Mouse (Mus musculus) embryo, embryonic 9.5 days (tissue): ENCODE results near the gene Adprhl1.

ENCODE experiments used
- DNase-seq: peaks from one replicate; pipeline ENCODE4 v3.0.0-alpha.2; 2017; ENCODE audit errors: extremely low spot score

The Adprhl1 gene

GRCm38 (mm10) chr8:13229802-13230201, 24.2 kb downstream of the Adprhl1 start:
- no peak for DNase-seq

GRCm38 (mm10) chr8:13228923-13229610, 24.9 kb downstream of the Adprhl1 start:
- DNase-seq = no peak

GRCm38 (mm10) chr8:13227184-13227583, 26.8 kb downstream of the Adprhl1 start:
- DNase-seq = no peak

GRCm38 (mm10) chr8:13226288-13226687, 27.7 kb downstream of the Adprhl1 start:
- DNase-seq = peak; percentile 24

- no peak for DNase-seq
Measured at GRCm38 (mm10) chr8:13224426-13224825, 29.5 kb downstream of the Adprhl1 start.

GRCm38 (mm10) chr8:13218441-13218840, 35.5 kb downstream of the Adprhl1 start:
- no peak for DNase-seq

- no peak for DNase-seq
Measured at GRCm38 (mm10) chr8:13217986-13218385, 36.0 kb downstream of the Adprhl1 start.

- no peak for DNase-seq
Measured at GRCm38 (mm10) chr8:13217093-13217492, 36.9 kb downstream of the Adprhl1 start.

- DNase-seq = no peak
Measured at GRCm38 (mm10) chr8:13216386-13216785, 37.6 kb downstream of the Adprhl1 start.

GRCm38 (mm10) chr8:13213479-13214268, 40.3 kb downstream of the Adprhl1 start:
- peak; percentile 83 for DNase-seq

GRCm38 (mm10) chr8:13209770-13210169, 44.2 kb downstream of the Adprhl1 start:
- no peak for DNase-seq

GRCm38 (mm10) chr8:13208627-13209355, 45.2 kb downstream of the Adprhl1 start:
- no peak for DNase-seq

GRCm38 (mm10) chr8:13206290-13206689, 47.7 kb downstream of the Adprhl1 start:
- no peak for DNase-seq

- no peak for DNase-seq
Measured at GRCm38 (mm10) chr8:13205311-13205710, 48.7 kb downstream of the Adprhl1 start.

- DNase-seq = no peak
Measured at GRCm38 (mm10) chr8:13204371-13205140, 49.4 kb downstream of the Adprhl1 start.

GRCm38 (mm10) chr8:13203472-13203871, 50.5 kb downstream of the Adprhl1 start:
- DNase-seq = no peak

- DNase-seq = no peak
Measured at GRCm38 (mm10) chr8:13202806-13203205, 51.2 kb downstream of the Adprhl1 start.

GRCm38 (mm10) chr8:13202041-13202440, 51.9 kb downstream of the Adprhl1 start:
- DNase-seq = no peak

GRCm38 (mm10) chr8:13201013-13201334, 53.0 kb downstream of the Adprhl1 start:
- DNase-seq = no peak

- peak; percentile 78 for DNase-seq
Measured at GRCm38 (mm10) chr8:13200301-13201012, 53.5 kb downstream of the Adprhl1 start, which contains the start of gene Grtp1. Gene Grtp1, minus strand, starts transcription at chr8:13200620.
